Mouse (Mus musculus) embryonic stem cell, embryonic (primary cell): ENCODE measurements around the gene Arl5c.

Experiments used
- CTCF ChIA-PET, 4 experiments: fragments of 300-600 bp in 2 of 4; fragments of 350-600 bp in 2 of 4; sonication (Branson Sonifier 250); formaldehyde crosslinking; loops; one replicate each; lab custom pipeline; 2022; ENCODE audit warnings: inconsistent platforms in 2 of 4; lab: Charles Lee
- POLR2A ChIA-PET, 4 experiments: fragments of 300-600 bp in 2 of 4; fragments of 350-600 bp in 2 of 4; sonication (Branson Sonifier 250); formaldehyde crosslinking; loops; one replicate each; lab custom pipeline; 2022; ENCODE audit warnings: antibody characterized with exemption in 4 of 4, inconsistent platforms in 1 of 4; lab: Charles Lee

The Arl5c gene

GRCm38 (mm10) chr11:97972434-97972833 is 23.5 kb downstream of the Arl5c start:
- CTCF ChIA-PET, result interaction anchor here (0.6 to 3.8 kb wide), 59 partner anchors 9 to 400 kb away, joined by 3 to 34 read pairs (median 5); partner anchors contain the start of genes Plxdc1 (in 3 of the 4), Fbxo47 (in 2 of the 4) and B230217C12Rik (in 1 of the 4)
- POLR2A ChIA-PET, result interaction anchor here in 3 of 4 experiments (0.8 to 3.2 kb wide), 26 partner anchors 7 to 557 kb away, joined by 3 to 14 read pairs (median 4); partner anchors contain the start of genes Plxdc1 (in 2 of the 3), Arhgap23 (in 1 of the 3), Rpl19 (in 1 of the 3) and Rpl23 (in 1 of the 3)

- POLR2A ChIA-PET, result interaction anchor here in 2 of 4 experiments (0.8 to 3.2 kb wide), 13 partner anchors 9 to 189 kb away, joined by 3 to 14 read pairs (median 3); partner anchors contain the start of genes Plxdc1 (in 2 of the 2), Fbxo47 (in 1 of the 2) and Rpl23 (in 1 of the 2)
- CTCF ChIA-PET, result interaction anchor here (0.6 to 3.8 kb wide), 17 partner anchors 10 to 1082 kb away, joined by 3 to 34 read pairs (median 4); partner anchors contain the start of gene Plxdc1 (in 1 of the 4)
Observed at GRCm38 (mm10) chr11:97971232-97971631, 24.7 kb downstream of the Arl5c start.

DNA sequence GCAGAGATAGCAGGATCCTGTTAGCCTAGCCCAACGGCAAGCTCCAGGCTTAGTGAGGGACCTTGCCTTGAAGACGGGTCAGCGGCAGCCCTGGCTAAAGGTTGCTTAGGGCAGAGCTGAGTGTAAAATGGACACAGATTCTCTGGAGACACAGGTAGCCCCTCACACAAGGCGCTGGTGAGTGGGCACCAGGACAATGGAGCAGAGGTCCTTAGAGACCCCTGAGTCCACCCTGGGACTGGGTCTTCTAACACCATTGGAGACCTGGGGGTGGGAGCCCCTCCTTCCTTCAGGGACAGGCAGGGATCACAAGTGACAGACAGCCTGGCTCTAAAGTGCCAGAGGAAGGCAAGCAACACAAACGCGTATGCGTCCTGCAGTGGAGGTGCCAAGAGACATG is 25.2 kb downstream of the Arl5c start:
- POLR2A ChIA-PET, result interaction anchor here in 3 of 4 experiments (0.5 to 3.2 kb wide), 11 partner anchors 8 to 189 kb away, joined by 3 to 14 read pairs (median 3); partner anchors contain the start of genes Fbxo47 (in 1 of the 3) and Rpl23 (in 1 of the 3)
- CTCF ChIA-PET, result interaction anchor here (0.6 to 3.8 kb wide), 17 partner anchors 7 to 1083 kb away, joined by 3 to 34 read pairs (median 4); partner anchors contain the start of gene Plxdc1 (in 1 of the 4)

- CTCF ChIA-PET, result interaction anchor here (0.5 to 1.5 kb wide), 7 partner anchors 14 to 1342 kb away, joined by 3 to 8 read pairs (median 4); no protein-coding TSS in a partner anchor
Observed at GRCm38 (mm10) chr11:97968385-97968784, 27.6 kb downstream of the Arl5c start.

GRCm38 (mm10) chr11:97967114-97967513 is 28.9 kb downstream of the Arl5c start:
- ChIA-PET CTCF (interaction anchor here in 2 of 4 experiments (0.8 to 1.5 kb wide), 3 partner anchors 20 to 36 kb away, joined by 3 to 4 read pairs (median 3); no protein-coding TSS in a partner anchor), POLR2A (interaction anchor here in 2 of 4 experiments (0.6 to 1.7 kb wide), 4 partner anchors 13 to 83 kb away, joined by 3 to 5 read pairs (median 3); partner anchors contain the start of genes Fbxo47 (in 1 of the 2) and Plxdc1 (in 1 of the 2))

More at GRCm38 (mm10) chr11:97968385-97968784, 27.6 kb downstream of the Arl5c start:
- POLR2A ChIA-PET, result interaction anchor here in 2 of 4 experiments (0.6 to 0.8 kb wide), 2 partner anchors 19 to 23 kb away, joined by 3 read pairs; no protein-coding TSS in a partner anchor

- ChIA-PET POLR2A (interaction anchor here (0.7 to 1.6 kb wide), 10 partner anchors 10 to 77 kb away, joined by 3 to 5 read pairs (median 3); partner anchors contain the start of genes Fbxo47 (in 1 of the 4) and Plxdc1 (in 1 of the 4)), CTCF (interaction anchor here in 2 of 4 experiments (0.6 to 3.2 kb wide), 8 partner anchors 11 to 42 kb away, joined by 3 to 14 read pairs (median 5); no protein-coding TSS in a partner anchor)
Observed at GRCm38 (mm10) chr11:97960907-97961306, 35.1 kb downstream of the Arl5c start.

- ChIA-PET POLR2A (interaction anchor here (0.5 to 2.2 kb wide), 19 partner anchors 9 to 973 kb away, joined by 3 to 13 read pairs (median 3); partner anchors contain the start of genes Fbxo47 (in 1 of the 4) and Rpl19 (in 1 of the 4)), CTCF (interaction anchor here in 3 of 4 experiments (0.6 to 3.2 kb wide), 7 partner anchors 10 to 35 kb away, joined by 3 to 14 read pairs (median 3); no protein-coding TSS in a partner anchor)
Observed at GRCm38 (mm10) chr11:97959300-97959680, 36.7 kb downstream of the Arl5c start.

GRCm38 (mm10) chr11:97958641-97959299 is 37.2 kb downstream of the Arl5c start:
- ChIA-PET POLR2A (interaction anchor here (0.5 to 2.2 kb wide), 20 partner anchors 9 to 974 kb away, joined by 3 to 13 read pairs (median 4); partner anchors contain the start of genes Fbxo47 (in 1 of the 4) and Rpl19 (in 1 of the 4)), CTCF (interaction anchor here (0.5 to 3.2 kb wide), 10 partner anchors 9 to 44 kb away, joined by 3 to 14 read pairs (median 3); no protein-coding TSS in a partner anchor)

GRCm38 (mm10) chr11:97956905-97957560 is 38.9 kb downstream of the Arl5c start:
- POLR2A ChIA-PET, result interaction anchor here in 3 of 4 experiments (0.5 to 2.2 kb wide), 14 partner anchors 9 to 900 kb away, joined by 3 to 10 read pairs (median 4); partner anchors contain the start of genes Fbxo47 (in 1 of the 3) and Plxdc1 (in 1 of the 3)
- CTCF ChIA-PET, result interaction anchor here (0.5 to 1.8 kb wide), 5 partner anchors 15 to 368 kb away, joined by 3 to 7 read pairs (median 4); no protein-coding TSS in a partner anchor

DNA sequence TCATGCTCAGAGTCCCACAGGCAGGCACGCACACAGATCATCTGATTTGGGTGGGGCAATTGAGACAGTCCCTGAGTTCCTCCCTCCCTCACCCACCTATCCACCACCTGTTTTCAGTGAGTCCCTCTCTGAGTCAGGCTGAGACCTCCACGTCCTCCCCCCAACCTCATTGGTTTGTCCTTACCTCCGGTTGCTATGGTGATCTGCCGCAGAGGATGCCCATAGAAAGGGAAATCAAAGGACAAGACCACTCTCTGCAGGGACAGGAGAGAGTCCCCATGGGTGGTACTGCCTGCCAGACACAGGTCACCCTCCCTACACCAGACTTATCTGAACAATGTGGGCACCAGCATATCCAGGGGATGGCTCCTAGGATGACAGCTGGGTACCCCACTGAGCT is 40.1 kb downstream of the Arl5c start:
- CTCF ChIA-PET, result interaction anchor here in 1 of 4 experiments (0.8 kb wide), 1 partner anchor 10 kb away, joined by 3 read pairs; no protein-coding TSS in a partner anchor

DNA sequence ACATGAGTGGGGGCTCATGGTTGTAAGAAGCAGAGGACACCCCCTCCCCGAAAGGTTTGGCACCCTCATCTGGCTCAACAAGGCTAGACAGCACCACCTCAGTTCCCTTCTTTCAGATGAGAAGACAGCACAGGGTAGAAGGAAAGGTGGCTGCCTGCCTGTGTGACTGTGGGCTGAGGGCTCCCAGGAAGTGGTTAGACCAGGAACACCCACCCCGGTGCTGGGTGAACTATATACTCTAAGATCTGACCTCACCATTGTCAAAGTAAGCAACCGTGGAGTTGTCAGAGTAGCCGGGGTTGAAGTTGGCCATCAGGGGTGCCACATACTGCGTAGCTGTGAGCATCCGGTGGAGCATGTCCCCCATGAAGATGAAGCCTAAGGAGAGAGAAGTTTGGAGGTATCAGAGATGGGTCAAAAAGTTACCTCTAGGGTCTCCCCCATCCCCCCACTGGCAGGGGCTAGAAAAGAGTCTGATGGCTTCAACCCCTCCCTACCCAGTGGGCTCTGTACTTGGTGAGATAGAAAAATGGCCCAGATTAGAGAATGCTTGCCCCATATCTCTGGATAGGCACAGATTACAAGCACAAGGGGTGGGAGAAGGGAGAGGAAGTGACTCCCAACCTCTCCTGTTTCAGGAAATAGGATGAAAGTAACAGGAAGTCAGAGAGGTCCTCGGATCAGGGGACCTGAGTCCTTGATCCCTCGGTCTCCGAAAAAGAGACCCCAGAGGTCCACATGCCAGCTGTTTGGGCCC is 40.7 kb downstream of the Arl5c start:
- CTCF ChIA-PET, result interaction anchor here in 3 of 4 experiments (0.6 to 2.2 kb wide), 4 partner anchors 10 to 55 kb away, joined by 3 to 8 read pairs (median 4); no protein-coding TSS in a partner anchor
- POLR2A ChIA-PET, result interaction anchor here in 1 of 4 experiments (1.0 to 2.1 kb wide), 2 partner anchors 17 to 28 kb away, joined by 3 to 6 read pairs; no protein-coding TSS in a partner anchor

More for the DNA sequence above, 40.1 kb downstream of the Arl5c start:
- POLR2A ChIA-PET, result interaction anchor here in 1 of 4 experiments (1.0 to 2.1 kb wide), 2 partner anchors 18 to 28 kb away, joined by 3 to 6 read pairs; no protein-coding TSS in a partner anchor

GRCm38 (mm10) chr11:97954469-97955141 is 41.4 kb downstream of the Arl5c start:
- ChIA-PET CTCF (interaction anchor here in 3 of 4 experiments (0.5 to 2.2 kb wide), 8 partner anchors 14 to 271 kb away, joined by 3 to 8 read pairs (median 4); no protein-coding TSS in a partner anchor), POLR2A (interaction anchor here (0.5 to 2.7 kb wide), 18 partner anchors 8 to 957 kb away, joined by 3 to 9 read pairs (median 4); partner anchors contain the start of gene Fbxo47 (in 1 of the 4))

GRCm38 (mm10) chr11:97953939-97954275 is 42.1 kb downstream of the Arl5c start:
- ChIA-PET CTCF (interaction anchor here in 2 of 4 experiments (0.6 to 2.2 kb wide), 7 partner anchors 17 to 65 kb away, joined by 3 to 8 read pairs (median 4); no protein-coding TSS in a partner anchor), POLR2A (interaction anchor here (0.6 to 2.7 kb wide), 22 partner anchors 8 to 256 kb away, joined by 3 to 9 read pairs (median 4); partner anchors contain the start of gene Fbxo47 (in 1 of the 4))

DNA sequence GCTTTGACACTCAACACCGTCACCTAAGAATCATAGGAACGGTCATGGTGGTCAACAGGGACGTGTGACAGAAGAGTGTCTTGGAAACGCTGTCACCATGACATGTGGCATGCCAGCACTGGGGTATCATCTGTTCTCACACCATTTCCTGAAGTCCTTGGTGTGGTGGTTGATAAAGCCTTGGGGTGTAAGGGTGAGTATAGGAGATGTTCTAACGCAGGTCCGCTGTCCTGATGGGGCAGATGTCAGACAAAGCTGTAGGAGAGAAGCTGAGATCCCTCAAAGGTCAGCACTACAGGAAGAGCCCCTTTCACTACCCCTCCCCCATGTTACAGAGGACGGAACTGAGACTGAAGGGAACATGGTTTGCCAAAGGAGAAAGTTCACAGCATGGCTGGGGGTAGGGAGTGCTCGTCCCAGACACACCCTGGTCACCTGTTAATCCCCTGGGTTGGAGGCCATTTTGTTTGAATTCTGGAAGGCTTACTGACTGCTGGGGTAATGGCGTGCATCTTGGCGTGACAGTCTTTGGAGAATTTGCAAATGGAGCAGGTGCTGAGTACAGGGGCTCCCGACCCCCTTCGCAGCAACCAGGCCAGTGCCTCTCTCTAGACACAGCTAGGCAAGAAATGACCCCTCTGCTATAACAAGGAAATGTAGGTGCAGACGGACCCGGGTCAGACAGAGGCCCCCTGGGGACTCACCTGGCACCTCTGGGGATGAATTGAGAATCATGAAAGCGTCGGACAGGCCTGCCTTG is 42.6 kb downstream of the Arl5c start:
- CTCF ChIA-PET, result interaction anchor here in 2 of 4 experiments (0.6 to 2.2 kb wide), 8 partner anchors 16 to 806 kb away, joined by 3 to 8 read pairs (median 4); no protein-coding TSS in a partner anchor

More for the DNA sequence above, 42.6 kb downstream of the Arl5c start:
- POLR2A ChIA-PET, result interaction anchor here in 3 of 4 experiments (0.6 to 2.7 kb wide), 17 partner anchors 9 to 256 kb away, joined by 3 to 9 read pairs (median 4); partner anchors contain the start of gene Fbxo47 (in 1 of the 3)
